Mouse (Mus musculus) myocyte (in vitro differentiated cells): ENCODE data around the gene Psmb7.

ENCODE experiments used
- E2F4 ChIP-seq: IDR thresholded peaks from one replicate; pipeline ENCODE4 v1.6.1; 2011; ENCODE audit warnings: mild to moderate bottlenecking, control low read depth, moderate library complexity; ENCODE audit not compliant: insufficient read depth
- MAX ChIP-seq: IDR thresholded peaks from one replicate; pipeline ENCODE4 v1.6.1; 2011; ENCODE audit warnings: low read depth, mild to moderate bottlenecking, control low read depth
- MYOD1 ChIP-seq, 3 experiments: IDR thresholded peaks; one replicate each; pipeline ENCODE4 v1.6.1; 2011; ENCODE audit warnings: control low read depth in 2 of 3, low read depth in 2 of 3, mild to moderate bottlenecking in 2 of 3, moderate library complexity in 1 of 3; ENCODE audit not compliant: insufficient read length in 2 of 3, control insufficient read depth in 1 of 3
- MYOG ChIP-seq, 3 experiments: IDR thresholded peaks; one replicate each; pipeline ENCODE4 v1.6.1; 2011; ENCODE audit warnings: control low read depth in 2 of 3, low read depth in 2 of 3, mild to moderate bottlenecking in 2 of 3; ENCODE audit not compliant: insufficient read length in 2 of 3, control insufficient read depth in 1 of 3, insufficient read depth in 1 of 3
- POLR2A ChIP-seq: IDR thresholded peaks from one replicate; pipeline ENCODE4 v1.6.1; 2011; ENCODE audit warnings: low read depth, mild to moderate bottlenecking, control low read depth, moderate library complexity; ENCODE audit not compliant: insufficient read length
- POLR2AphosphoS2 ChIP-seq: IDR thresholded peaks from one replicate; pipeline ENCODE4 v1.6.1; 2011; ENCODE audit warnings: low read depth, control low read depth; ENCODE audit not compliant: insufficient read length
- TCF12 ChIP-seq: IDR thresholded peaks from one replicate; pipeline ENCODE4 v1.6.1; 2011; ENCODE audit warnings: mild to moderate bottlenecking, control low read depth; ENCODE audit not compliant: poor library complexity, insufficient read depth, severe bottlenecking
- USF1 ChIP-seq: IDR thresholded peaks from one replicate; pipeline ENCODE4 v1.6.1; 2011; ENCODE audit warnings: low read depth, mild to moderate bottlenecking, control low read depth, moderate library complexity

DNA sequence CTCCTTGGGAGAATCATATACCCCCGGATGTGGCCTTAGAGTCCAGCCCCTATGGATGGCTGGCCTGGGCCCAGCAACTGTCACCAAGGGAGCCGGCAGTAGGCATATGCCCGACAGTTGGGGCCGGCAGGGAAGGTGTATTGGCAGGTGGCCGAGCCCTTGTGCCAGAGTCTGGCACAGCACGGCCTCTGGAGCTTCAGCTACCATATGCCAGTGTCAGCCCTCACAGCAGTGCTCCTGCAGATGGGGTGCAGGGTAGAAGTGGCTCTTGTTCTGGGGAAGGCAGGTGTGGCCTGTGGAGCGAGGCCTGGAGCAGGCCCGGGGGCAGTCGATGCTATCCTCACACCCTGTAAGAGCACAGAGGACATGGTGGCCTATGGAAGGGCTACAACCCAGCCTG is 104.2 kb downstream of the Psmb7 start:
- no peak for TF ChIP-seq MAX
- TF ChIP-seq MYOG (IDR thresholded peaks at IDR 0.05; ENCODE audit: control insufficient read depth in 1 of 3, insufficient read depth in 1 of 3, insufficient read length in 2 of 3, low read depth in 2 of 3) = no peak
- TF ChIP-seq E2F4 = no peak
- TF ChIP-seq POLR2A = no peak
- no peak for TF ChIP-seq TCF12
- no peak for TF ChIP-seq MYOD1 (IDR thresholded peaks at IDR 0.05; ENCODE audit: control insufficient read depth in 1 of 3, insufficient read length in 2 of 3, low read depth in 2 of 3)
- no peak for TF ChIP-seq USF1
- TF ChIP-seq POLR2AphosphoS2 = no peak
